Comparison of ENCODE assay signal across 8 mouse cellular contexts in genomic region chr4:76449466-76450350, GRCm38 (mm10).
A peak's percentile ranks its signal among the peaks of the same experiment; 100 is the strongest.
DNase-seq lines count a peak whose midpoint lies in the region; ATAC-seq and TF ChIP-seq lines count a peak whose summit lies in the region.

No protein-coding gene starts in this region.

- H3K9ac ChIP-seq in intestine, postnatal 0 days (ENCODE audit: low read depth, low read length), result peak overlapping the region; percentile 83

- H3K27ac ChIP-seq in embryonic facial prominence, embryonic 10.5 days (replicated peaks), result peak overlapping the region; percentile 97
- H3K27ac ChIP-seq in intestine, postnatal 0 days (ENCODE audit: low read depth, low read length), result peak overlapping the region; percentile 83

- ATAC-seq in intestine, postnatal 0 days, result peak; percentile 85

- H3K9me3 ChIP-seq in embryonic facial prominence, embryonic 10.5 days, result no peaks in the 10 kb centered on the region
- no peaks in the 10 kb centered on the region for H3K9me3 ChIP-seq in intestine, postnatal 0 days (ENCODE audit: control insufficient read depth)

- peak; percentile 25; the same call in 1 of the 2 replicates for TF ChIP-seq CTCF in intestine, postnatal 0 days (IDR thresholded peaks at IDR 0.05; ENCODE audit: low read depth)

- H3K27me3 ChIP-seq in embryonic facial prominence, embryonic 10.5 days (replicated peaks; ENCODE audit: low read depth, poor library complexity, severe bottlenecking), result peaks cover 15% of the 10 kb centered on the region
- no peaks in the 10 kb centered on the region for H3K27me3 ChIP-seq in intestine, postnatal 0 days (replicated peaks; ENCODE audit: control insufficient read depth, insufficient read depth, low read length)

- peak overlapping the region; percentile 95 for H3K4me2 ChIP-seq in intestine, postnatal 0 days (replicated peaks; ENCODE audit: low read depth)

- H3K4me1 ChIP-seq in embryonic facial prominence, embryonic 10.5 days, result peaks cover 15% of the 10 kb centered on the region
- no peaks in the 10 kb centered on the region for H3K4me1 ChIP-seq in intestine, postnatal 0 days (replicated peaks; ENCODE audit: control insufficient read depth, insufficient read depth, low read length)

- intact Hi-C loops in left cerebral cortex, postnatal 25 days (cut with DNase I), result loop anchor here (5.0 to 10.0 kb wide), 4 partner anchors 165 to 1172 kb away; partner anchors contain the start of gene Dmac1

- H3K36me3 ChIP-seq in embryonic facial prominence, embryonic 10.5 days (replicated peaks), result no peaks in the 10 kb centered on the region
- H3K36me3 ChIP-seq in intestine, postnatal 0 days (ENCODE audit: control insufficient read depth, insufficient read depth), result no peaks in the 10 kb centered on the region

- WGBS in embryonic facial prominence, embryonic 10.5 days, result under 1% methylated on average over 97 of the region's 99 CpGs
- 0% methylated on average over 82 of the region's 99 CpGs for WGBS in intestine, postnatal 0 days

- peak overlapping the region; percentile 75 for H3K4me3 ChIP-seq in embryonic facial prominence, embryonic 10.5 days
- H3K4me3 ChIP-seq in intestine, postnatal 0 days (ENCODE audit: low read depth, low read length), result peak overlapping the region; percentile 80

- DNase-seq in adrenal gland, postnatal 4 days (ENCODE audit: low spot score in 2 of 2), result peak; percentile 41 to 46
- peak; percentile 83 for DNase-seq in embryonic facial prominence, embryonic 10.5 days (ENCODE audit: low spot score)
- peak; percentile 93 for DNase-seq in heart, adult 11 months
- DNase-seq in left cerebral cortex, postnatal 25 days (ENCODE audit: low spot score in 2 of 2), result peak; percentile 70 to 82
- DNase-seq in mesoderm, embryonic 11.5 days (ENCODE audit: low read depth, low spot score), result peak; percentile 74
- peak; percentile 75 for DNase-seq in right cerebral cortex, postnatal 4 days
- DNase-seq in thymus, postnatal 25 days, result no peak
